Mouse (Mus musculus): ENCODE results near the gene Ampd1. TPM values are rescaled to one million over a fixed set of nuclear protein-coding genes. Genes with fewer than 3 reads are reported as not detected.

Ampd1 gene
- polyA plus RNA-seq, 1 experiment: not detected

DNA sequence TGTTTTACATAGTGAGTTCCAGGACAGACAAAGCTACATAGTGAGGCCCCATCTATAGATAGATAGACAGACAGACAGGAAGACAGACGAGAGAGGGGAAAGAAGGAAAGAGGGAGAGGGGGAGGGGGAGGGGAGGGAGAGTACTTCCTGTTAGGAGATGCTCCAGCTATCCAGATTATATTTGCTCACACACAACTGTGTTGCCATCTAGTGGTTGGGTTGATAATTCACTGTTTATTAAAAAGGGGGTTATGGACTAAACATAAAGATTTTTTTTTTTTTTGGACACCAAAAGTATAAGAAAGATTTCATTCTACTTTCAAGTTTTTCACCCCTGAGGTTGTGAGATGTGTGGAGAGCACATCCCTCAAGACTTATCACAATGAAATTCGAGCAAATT, 26.9 kb downstream of the Ampd1 start:
- TF ChIP-seq POLR2A (IDR thresholded peaks at IDR 0.05; ENCODE audit: extremely low read depth, insufficient read depth, low read length) (no peak), CTCF (IDR thresholded peaks at IDR 0.05; ENCODE audit: extremely low read depth, insufficient read depth, low read length) (no peak)
- H3K27ac ChIP-seq (ENCODE audit: insufficient read depth, low read length): no peak overlapping the region
- no peaks in the 10 kb centered on the region for H3K4me1 ChIP-seq (ENCODE audit: control insufficient read depth, insufficient read depth, low read length)
- H3K4me3 ChIP-seq (ENCODE audit: insufficient read depth, low read length): no peak overlapping the region

DNA sequence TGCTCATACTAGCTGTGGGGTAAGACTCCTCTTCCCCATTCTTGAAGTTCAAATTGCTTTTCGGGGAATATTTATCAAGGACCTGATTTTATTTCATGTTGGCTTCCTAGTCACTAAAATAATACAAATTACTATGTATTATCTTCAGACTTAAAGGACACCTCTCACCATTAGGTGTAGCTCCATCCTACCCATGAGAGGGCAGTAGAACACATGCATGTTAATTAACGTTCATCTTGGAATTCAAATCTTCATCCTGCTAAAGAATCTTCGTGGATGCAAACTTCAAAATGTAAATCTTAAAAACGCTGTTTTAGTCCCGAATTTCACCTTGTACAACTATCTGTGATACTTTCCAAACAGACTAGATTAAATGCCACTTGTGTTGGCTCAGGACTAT, 27.4 kb downstream of the Ampd1 start:
- Histone ChIP-seq H3K4me3 (ENCODE audit: insufficient read depth, low read length) (no peak overlapping the region), H3K4me1 (ENCODE audit: control insufficient read depth, insufficient read depth, low read length) (no peaks in the 10 kb centered on the region), H3K27ac (ENCODE audit: insufficient read depth, low read length) (no peak overlapping the region)
- TF ChIP-seq POLR2A (IDR thresholded peaks at IDR 0.05; ENCODE audit: extremely low read depth, insufficient read depth, low read length) (no peak), CTCF (IDR thresholded peaks at IDR 0.05; ENCODE audit: extremely low read depth, insufficient read depth, low read length) (no peak)

DNA sequence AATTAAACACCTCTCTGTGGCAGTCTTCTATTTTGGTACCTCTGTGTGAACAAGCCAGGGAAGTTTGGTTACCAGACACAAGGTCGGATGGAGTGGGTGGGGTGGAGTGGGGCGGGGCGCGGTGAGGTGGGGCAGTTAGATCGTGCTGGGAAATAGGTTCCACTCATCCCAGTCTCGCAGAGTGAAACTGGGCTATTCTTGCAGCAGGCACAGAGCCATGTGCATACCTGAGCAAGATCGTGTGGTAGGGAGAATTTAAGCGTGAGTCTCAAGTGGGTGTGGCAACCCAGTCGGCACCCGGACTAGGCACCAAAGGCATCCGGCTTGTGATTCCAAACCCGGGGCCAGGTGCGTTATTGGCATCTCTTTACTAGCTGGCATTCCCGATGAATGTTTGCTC, 28.1 kb downstream of the Ampd1 start:
- peak overlapping the region; percentile 34 for H3K4me3 ChIP-seq (ENCODE audit: insufficient read depth, low read length)
- H3K27ac ChIP-seq (ENCODE audit: insufficient read depth, low read length): no peak overlapping the region
- no peak for TF ChIP-seq CTCF (IDR thresholded peaks at IDR 0.05; ENCODE audit: extremely low read depth, insufficient read depth, low read length)
- no peak for TF ChIP-seq POLR2A (IDR thresholded peaks at IDR 0.05; ENCODE audit: extremely low read depth, insufficient read depth, low read length)
- no peaks in the 10 kb centered on the region for H3K4me1 ChIP-seq (ENCODE audit: control insufficient read depth, insufficient read depth, low read length)

DNA sequence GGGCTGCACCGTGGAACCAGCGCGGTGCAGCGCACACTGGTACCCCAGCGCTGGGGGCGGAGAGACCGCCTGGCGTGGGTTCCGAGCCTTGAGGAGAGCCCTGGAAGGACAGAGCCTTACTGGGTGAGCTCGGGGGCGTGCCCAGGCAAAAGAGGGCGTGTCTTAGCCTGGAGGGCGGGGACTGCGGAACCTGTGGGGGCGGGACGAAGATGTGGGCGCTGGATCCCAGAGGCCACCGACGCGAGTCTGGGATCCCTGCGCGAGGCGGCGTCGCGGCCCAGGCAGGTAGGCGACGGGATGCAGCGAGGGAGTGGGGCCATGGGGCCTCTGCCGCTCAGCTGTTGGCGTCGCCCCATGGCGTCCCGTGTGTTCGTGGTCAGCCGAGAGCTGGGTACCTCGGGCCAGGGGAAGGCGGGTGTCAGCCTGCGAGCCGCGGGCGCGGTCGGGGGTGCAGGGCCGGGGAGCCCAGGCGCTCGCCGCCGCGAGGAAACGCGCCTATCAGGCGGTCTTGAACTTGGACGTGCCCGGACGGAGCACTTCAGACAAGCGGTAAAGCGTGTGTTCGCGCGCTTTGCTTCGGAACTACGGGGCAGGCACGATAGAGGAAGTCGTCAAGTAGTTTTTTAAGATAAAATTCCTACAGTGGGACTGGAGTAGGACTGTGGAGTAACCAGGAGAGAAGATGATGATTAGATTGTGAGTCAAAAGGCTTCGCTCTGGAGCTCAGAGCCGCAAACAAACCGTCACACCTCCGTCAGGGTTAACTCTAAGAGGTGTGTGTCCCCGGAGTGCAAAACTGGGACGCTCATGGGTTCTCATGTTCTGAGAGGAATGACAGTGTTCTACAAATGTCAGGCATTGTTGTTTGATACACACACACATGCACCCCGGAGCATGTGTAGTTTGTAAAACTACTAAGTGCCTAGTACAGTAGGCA, 28.9 kb downstream of the Ampd1 start, which contains the start of gene Dennd2c:
Dennd2c (plus strand) TSS at position 151 of the 937 bp plus-strand sequence.
- H3K4me1 ChIP-seq (ENCODE audit: control insufficient read depth, insufficient read depth, low read length): no peaks in the 10 kb centered on the region
- H3K4me3 ChIP-seq (ENCODE audit: insufficient read depth, low read length): peak within 1 kb of the TSS; percentile 34

DNA sequence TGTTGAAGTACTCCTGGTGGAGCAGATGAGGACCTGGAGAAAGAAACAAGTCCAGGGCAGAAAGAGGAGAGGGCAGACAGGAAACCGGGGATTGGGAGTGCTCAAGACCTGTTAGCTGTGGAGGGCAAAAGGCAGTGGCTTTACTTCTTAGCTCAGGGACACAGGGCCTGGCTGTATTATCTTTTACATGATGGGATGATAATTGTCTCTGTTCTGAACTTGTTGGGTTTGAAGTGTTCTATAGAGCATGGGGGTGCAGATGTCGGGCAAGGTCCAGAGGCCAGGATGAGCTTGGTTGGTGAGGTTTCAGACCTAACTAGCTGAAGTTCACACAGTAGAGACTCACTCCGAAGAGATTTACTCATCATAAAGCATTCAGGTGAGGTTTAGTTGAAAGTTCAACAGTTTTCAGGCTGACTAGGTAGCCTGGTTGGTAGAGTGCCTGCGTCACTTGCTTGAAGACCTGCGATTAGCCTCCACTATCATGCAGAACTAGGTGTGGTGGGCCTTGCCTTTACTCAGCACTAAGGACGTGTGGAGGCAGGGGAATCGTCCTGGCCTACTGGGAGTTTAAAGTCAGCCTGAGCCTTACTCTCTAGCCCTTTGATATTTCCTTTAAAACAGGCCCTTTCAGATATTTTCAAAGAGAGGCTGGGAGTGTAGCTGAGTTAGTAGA, 33.9 kb downstream of the Ampd1 start:
- TF ChIP-seq POLR2A (IDR thresholded peaks at IDR 0.05; ENCODE audit: extremely low read depth, insufficient read depth, low read length): no peak
- no peak for TF ChIP-seq CTCF (IDR thresholded peaks at IDR 0.05; ENCODE audit: extremely low read depth, insufficient read depth, low read length)
- Histone ChIP-seq H3K4me1 (ENCODE audit: control insufficient read depth, insufficient read depth, low read length) (no peaks in the 10 kb centered on the region), H3K27ac (ENCODE audit: insufficient read depth, low read length) (no peak overlapping the region), H3K4me3 (ENCODE audit: insufficient read depth, low read length) (no peak overlapping the region)

More for the DNA sequence above, 28.9 kb downstream of the Ampd1 start, which contains the start of gene Dennd2c:
- no peak within 1 kb of the TSS for H3K27ac ChIP-seq (ENCODE audit: insufficient read depth, low read length)
- no peak for TF ChIP-seq POLR2A (IDR thresholded peaks at IDR 0.05; ENCODE audit: extremely low read depth, insufficient read depth, low read length)
- TF ChIP-seq CTCF (IDR thresholded peaks at IDR 0.05; ENCODE audit: extremely low read depth, insufficient read depth, low read length): no peak

DNA sequence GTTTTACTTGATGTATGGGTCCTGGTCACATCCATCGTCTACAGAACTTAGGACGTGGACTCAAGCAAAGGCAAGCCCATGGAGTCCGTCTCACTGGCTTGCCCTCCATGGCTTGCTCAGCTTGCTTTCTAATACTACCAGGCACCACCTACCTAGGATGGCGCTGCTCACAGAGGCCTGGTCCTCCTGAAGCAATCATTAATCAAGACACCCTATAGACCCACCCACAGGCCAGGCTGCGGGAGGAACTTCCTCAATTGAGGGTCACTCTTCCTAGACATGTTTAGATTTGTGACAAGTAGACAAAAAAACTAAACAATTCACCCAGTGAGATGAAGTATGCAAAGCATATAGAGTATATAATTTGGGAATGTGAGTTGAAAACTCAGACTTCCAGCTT, 38.4 kb downstream of the Ampd1 start:
- TF ChIP-seq CTCF (IDR thresholded peaks at IDR 0.05; ENCODE audit: extremely low read depth, insufficient read depth, low read length) (no peak), POLR2A (IDR thresholded peaks at IDR 0.05; ENCODE audit: extremely low read depth, insufficient read depth, low read length) (no peak)
- no peaks in the 10 kb centered on the region for H3K4me1 ChIP-seq (ENCODE audit: control insufficient read depth, insufficient read depth, low read length)
- H3K4me3 ChIP-seq (ENCODE audit: insufficient read depth, low read length): no peak overlapping the region
- H3K27ac ChIP-seq (ENCODE audit: insufficient read depth, low read length): no peak overlapping the region

DNA sequence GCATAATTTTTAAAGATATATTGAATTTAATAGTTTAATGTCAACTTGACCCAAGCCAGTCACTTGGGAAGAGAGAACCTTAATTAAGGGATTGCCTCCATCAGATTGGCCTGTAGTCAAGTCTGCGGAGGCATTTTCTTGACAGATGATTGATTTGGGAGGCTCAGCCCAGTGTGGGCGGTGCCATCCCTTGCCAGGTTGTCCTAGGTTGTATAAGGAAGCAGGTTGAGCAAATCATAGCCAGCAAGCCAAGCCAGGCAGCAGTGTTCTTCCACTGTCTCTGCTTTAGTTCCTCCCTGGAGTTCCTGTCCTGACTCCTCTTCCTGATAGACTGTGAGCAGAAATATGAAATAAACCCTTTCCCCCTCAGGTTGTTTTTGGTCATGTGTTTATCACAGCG, 49.8 kb downstream of the Ampd1 start:
- H3K4me1 ChIP-seq (ENCODE audit: control insufficient read depth, insufficient read depth, low read length): no peaks in the 10 kb centered on the region
- no peak overlapping the region for H3K27ac ChIP-seq (ENCODE audit: insufficient read depth, low read length)
- no peak overlapping the region for H3K4me3 ChIP-seq (ENCODE audit: insufficient read depth, low read length)
- no peak for TF ChIP-seq CTCF (IDR thresholded peaks at IDR 0.05; ENCODE audit: extremely low read depth, insufficient read depth, low read length)

DNA sequence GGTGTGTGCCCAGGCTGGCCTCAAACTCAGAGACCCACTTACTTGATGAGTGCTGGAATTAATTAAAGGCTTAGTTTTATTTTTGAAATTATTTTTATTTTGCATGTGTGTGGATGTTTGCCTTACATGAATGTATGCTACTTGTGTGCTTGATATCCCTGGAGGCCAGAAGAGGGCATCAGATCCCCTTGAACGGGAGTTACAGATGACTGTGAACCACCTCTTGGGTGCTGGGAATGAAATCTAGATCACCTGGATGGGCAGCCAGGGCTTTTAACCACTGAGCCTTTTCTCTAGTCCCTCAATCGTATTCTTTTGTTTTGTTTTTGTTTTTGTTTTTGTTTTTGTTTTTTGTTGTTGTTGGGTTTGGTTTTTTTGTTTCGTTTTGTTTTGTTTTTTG, 52.3 kb downstream of the Ampd1 start:
- peaks cover 1% of the 10 kb centered on the region for H3K4me1 ChIP-seq (ENCODE audit: control insufficient read depth, insufficient read depth, low read length)
- no peak overlapping the region for H3K27ac ChIP-seq (ENCODE audit: insufficient read depth, low read length)
- TF ChIP-seq CTCF (IDR thresholded peaks at IDR 0.05; ENCODE audit: extremely low read depth, insufficient read depth, low read length): no peak
- no peak for TF ChIP-seq POLR2A (IDR thresholded peaks at IDR 0.05; ENCODE audit: extremely low read depth, insufficient read depth, low read length)
- no peak overlapping the region for H3K4me3 ChIP-seq (ENCODE audit: insufficient read depth, low read length)

DNA sequence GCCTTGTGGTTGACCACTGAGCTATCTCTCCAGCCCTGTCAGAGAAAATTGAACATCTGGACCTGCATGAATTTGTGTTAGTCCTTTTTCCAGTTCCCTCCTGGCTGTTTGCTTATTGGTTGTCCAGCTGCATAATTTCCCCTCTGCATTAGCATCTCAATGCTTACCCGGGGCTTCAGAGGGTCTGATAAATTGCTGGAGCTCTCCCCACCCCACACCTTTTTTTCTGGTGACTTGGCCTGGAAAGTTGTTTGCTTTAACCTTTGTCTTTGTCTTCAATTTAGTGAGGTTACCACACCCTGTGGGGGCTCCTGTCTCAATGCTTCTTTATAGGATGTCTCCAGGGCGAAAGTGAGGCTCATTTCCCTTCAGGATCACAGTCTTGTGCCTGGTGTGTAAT, 53.4 kb downstream of the Ampd1 start:
- Histone ChIP-seq H3K4me3 (ENCODE audit: insufficient read depth, low read length) (no peak overlapping the region), H3K4me1 (ENCODE audit: control insufficient read depth, insufficient read depth, low read length) (peaks cover 1% of the 10 kb centered on the region), H3K27ac (ENCODE audit: insufficient read depth, low read length) (no peak overlapping the region)
- no peak for TF ChIP-seq POLR2A (IDR thresholded peaks at IDR 0.05; ENCODE audit: extremely low read depth, insufficient read depth, low read length)
- TF ChIP-seq CTCF (IDR thresholded peaks at IDR 0.05; ENCODE audit: extremely low read depth, insufficient read depth, low read length): no peak

Measured in cortical plate, adult 2 months (tissue).